Comparison of ENCODE assay signal across 11 mouse cellular contexts in the genomic region with DNA sequence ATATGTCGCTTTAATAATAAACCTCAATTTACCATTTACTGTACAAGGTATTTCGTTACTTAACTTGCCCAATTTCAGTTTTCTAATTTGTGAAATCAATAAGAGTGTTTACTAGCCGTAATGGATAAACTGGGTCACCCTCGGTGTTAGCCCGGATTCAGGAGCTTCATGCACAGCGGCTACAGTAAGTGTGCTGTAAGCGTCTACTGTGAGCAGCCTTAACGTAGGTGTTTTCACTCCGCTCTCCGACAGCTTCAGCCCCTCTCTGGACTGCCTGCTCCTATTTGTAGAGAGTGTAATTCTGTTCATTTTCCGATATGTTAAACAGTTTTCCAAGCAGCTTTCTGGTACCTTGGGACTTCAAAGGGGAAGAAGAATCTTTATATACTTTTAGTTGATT.
"Had no signal": no experiment of that assay in that cellular context is flagged by ENCODE, and none has a peak within 500 bp of the region (broad histone marks: within the 10 kb centered on the region; RNA-seq: fewer than 3 reads in every experiment).

No protein-coding gene starts in this region.

- ATAC-seq: liver, postnatal 0 days; midbrain, embryonic 13.5 days; midbrain, embryonic 15.5 days had no signal

- DNase-seq: liver, postnatal 0 days; lung, adult 2 months; lung, postnatal 14 days; lung, postnatal 36 days; right cerebral cortex, postnatal 14 days; spleen, adult 18-20 months; thymus, adult 18-20 months; thymus, postnatal 14 days; thymus, postnatal 36 days had no signal
